Mouse (Mus musculus) embryonic fibroblast, embryonic 13.5 days (primary cell): ENCODE data around the gene Pnpo.

Experiments
- CTCF ChIP-seq: IDR thresholded peaks from 2 replicates; pipeline ENCODE4 v1.5.1; 2011; ENCODE audit warnings: mild to moderate bottlenecking, control low read depth, low read length, moderate library complexity, borderline replicate concordance; ENCODE audit not compliant: insufficient read depth
- POLR2A ChIP-seq: IDR thresholded peaks from 2 replicates; pipeline ENCODE4 v1.6.1; 2011; ENCODE audit warnings: low read depth, mild to moderate bottlenecking, control low read depth, low read length, moderate library complexity

DNA sequence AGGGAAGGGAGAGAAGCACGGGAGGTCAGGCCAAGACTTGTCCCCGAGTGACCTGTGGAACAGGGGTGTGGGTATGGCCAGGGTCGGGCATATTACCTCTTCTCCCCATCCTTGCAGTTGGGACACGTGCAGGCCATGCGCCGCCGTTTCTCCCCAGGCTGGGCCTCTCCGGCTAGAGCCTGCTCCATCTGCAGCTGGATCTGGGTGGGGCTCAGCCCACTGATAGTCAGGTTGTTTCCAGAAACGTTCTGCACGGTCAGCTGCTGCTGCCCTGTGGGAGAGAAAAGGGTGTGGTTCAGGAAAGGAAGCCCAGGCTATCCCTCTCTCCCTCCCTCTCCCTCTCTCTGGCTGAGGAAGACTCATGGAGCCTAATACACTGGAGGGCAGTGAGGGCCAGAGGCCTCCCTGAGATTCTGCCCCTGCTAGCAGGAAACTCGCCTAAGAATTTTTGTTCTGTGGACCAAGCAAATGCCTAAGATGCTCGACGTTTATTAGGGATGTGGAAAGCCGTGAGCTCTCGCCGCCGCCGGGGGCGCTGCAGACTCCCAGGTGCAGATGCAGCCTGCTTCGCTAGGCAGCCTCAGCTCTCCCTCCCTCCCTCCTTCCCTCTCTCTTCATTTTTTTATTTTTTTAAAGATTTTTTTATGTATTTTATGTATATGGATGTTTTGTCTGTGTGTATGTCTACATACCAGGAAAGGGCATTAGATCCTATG, 12.4 kb upstream of the Pnpo start:
- TF ChIP-seq POLR2A (no peak), CTCF (peak; percentile 57)
